Mouse (Mus musculus) thymus, adult 18-20 months (tissue): Measurements from ENCODE around the gene Smim15.

Experiments used
- DNase-seq, 2 experiments: peaks; one replicate each; pipeline ENCODE4 v3.0.0; 2022; ENCODE audit warnings: mixed read lengths in 2 of 2

The Smim15 gene

GRCm38 (mm10) chr13:108063374-108064134 lies 19.3 kb downstream of the Smim15 start:
- no peak for DNase-seq

- DNase-seq = no peak
Observed at GRCm38 (mm10) chr13:108064331-108064730, 20.1 kb downstream of the Smim15 start.

- DNase-seq = no peak
Observed at GRCm38 (mm10) chr13:108066021-108066420, 21.8 kb downstream of the Smim15 start.

- no peak for DNase-seq
Observed at GRCm38 (mm10) chr13:108069151-108069550, 24.9 kb downstream of the Smim15 start.

GRCm38 (mm10) chr13:108070171-108070570 lies 25.9 kb downstream of the Smim15 start:
- no peak for DNase-seq

GRCm38 (mm10) chr13:108077476-108077875 lies 33.2 kb downstream of the Smim15 start:
- no peak for DNase-seq

- no peak for DNase-seq
Observed at GRCm38 (mm10) chr13:108077901-108078300, 33.7 kb downstream of the Smim15 start.

- no peak for DNase-seq
Observed at GRCm38 (mm10) chr13:108084086-108084485, 39.8 kb downstream of the Smim15 start.

GRCm38 (mm10) chr13:108086036-108086435 lies 41.8 kb downstream of the Smim15 start:
- no peak for DNase-seq

GRCm38 (mm10) chr13:108086724-108087123 lies 42.5 kb downstream of the Smim15 start:
- DNase-seq = no peak

GRCm38 (mm10) chr13:108092290-108092689 lies 48.0 kb downstream of the Smim15 start:
- DNase-seq = no peak

GRCm38 (mm10) chr13:108094681-108095080 lies 50.4 kb downstream of the Smim15 start:
- no peak for DNase-seq

- no peak for DNase-seq
Observed at GRCm38 (mm10) chr13:108095617-108096016, 51.4 kb downstream of the Smim15 start.

GRCm38 (mm10) chr13:108096446-108096845 lies 52.2 kb downstream of the Smim15 start:
- DNase-seq = no peak
